Mouse (Mus musculus) Patski (cell line): ENCODE data around the gene Scn1b. TPM values are rescaled to one million over a fixed set of nuclear protein-coding genes. Genes with fewer than 3 reads are reported as not detected.

Experiments used
- ATAC-seq: fragments of 100-300 bp; one replicate; pipeline ENCODE4 v1.8.0; 2021
- CTCF ChIA-PET: fragments of 350-600 bp; sonication (Branson Sonifier 250); formaldehyde crosslinking; loops from one replicate; lab custom pipeline; 2022; ENCODE audit warnings: inconsistent platforms; lab: Charles Lee
- POLR2A ChIA-PET: fragments of 350-600 bp; sonication (Branson Sonifier 250); formaldehyde crosslinking; loops from one replicate; lab custom pipeline; 2022; ENCODE audit warnings: antibody characterized with exemption, inconsistent platforms; lab: Charles Lee
- DNase-seq: peaks from one replicate; pipeline ENCODE4 v3.0.0-alpha.2; 2011; ENCODE audit warnings: low read depth, low spot score
- H3K27me3 ChIP-seq: fragments of 371-371 bp; one replicate; pipeline ENCODE4 v1.5.1; 2021
- CTCF ChIP-seq: fragments of 100-300 bp; IDR thresholded peaks from one replicate; pipeline ENCODE4 v1.5.1; 2021
- in situ Hi-C: fragments of 300-500 bp; cut with MboI; formaldehyde crosslinking; loops from 3 replicates; pipeline ENCODE4 v1.11.1; 2018; ENCODE audit warnings: low pct_unique_long_range_greater_than_20kb, mixed read lengths
- polyA plus RNA-seq: library from polyadenylated mRNA; unstranded; gene quantifications from one replicate; pipeline ENCODE4 v1.2.3, GENCODE M21; 2021

Gene Scn1b
- polyA plus RNA-seq, 1 experiment from 2014 or later, result 8.5 TPM

DNA sequence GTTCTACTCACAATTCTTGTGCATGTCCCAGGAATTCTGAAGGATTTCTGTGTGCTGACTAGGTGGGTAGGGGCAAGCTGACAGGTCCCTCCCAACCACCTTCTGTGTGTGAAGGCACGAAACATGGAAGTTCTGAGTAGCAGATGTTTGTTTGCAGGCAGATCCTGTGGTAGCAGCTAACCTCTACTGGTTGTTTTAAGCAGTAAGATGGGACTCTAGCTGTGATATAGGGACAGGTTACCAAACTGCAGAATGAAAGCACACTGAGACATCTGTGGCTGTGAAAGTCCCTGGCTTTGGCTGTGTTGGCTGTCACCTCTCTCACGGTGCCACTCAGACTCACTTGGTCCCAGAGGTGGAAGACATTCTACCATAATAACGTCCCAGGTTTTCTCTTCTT is 34.4 kb upstream of the Scn1b start:
- TF ChIP-seq CTCF, result no peak
- POLR2A ChIA-PET, result no interaction called here
- CTCF ChIA-PET, result no interaction called here
- in situ Hi-C loops, result no loop called here
- DNase-seq, result no peak
- ATAC-seq, result no peak
- no peaks in the 10 kb centered on the region for H3K27me3 ChIP-seq

DNA sequence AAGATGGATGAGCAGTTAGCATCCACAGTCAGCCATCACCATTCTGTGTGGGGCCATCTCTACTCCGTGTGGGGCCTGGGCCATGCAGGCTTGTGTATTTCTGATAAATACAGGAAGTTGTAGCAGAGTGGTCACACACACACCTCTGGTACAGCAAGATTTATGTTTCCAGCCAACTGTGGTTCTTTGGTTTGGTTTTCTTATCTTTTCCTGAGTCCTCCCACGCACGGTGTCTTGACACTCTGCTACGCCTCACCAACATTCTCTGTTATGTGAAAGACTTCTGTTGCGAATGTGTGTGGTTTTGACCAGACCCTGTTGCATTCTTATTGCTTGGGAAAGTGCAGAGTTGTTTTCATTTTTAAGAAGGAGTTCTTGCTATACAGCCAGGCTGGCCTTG is 34.0 kb upstream of the Scn1b start:
- CTCF ChIA-PET, result no interaction called here
- no peak for TF ChIP-seq CTCF
- DNase-seq (no peak), ATAC-seq (no peak)
- POLR2A ChIA-PET, result no interaction called here
- H3K27me3 ChIP-seq, result no peaks in the 10 kb centered on the region
- in situ Hi-C loops, result no loop called here

DNA sequence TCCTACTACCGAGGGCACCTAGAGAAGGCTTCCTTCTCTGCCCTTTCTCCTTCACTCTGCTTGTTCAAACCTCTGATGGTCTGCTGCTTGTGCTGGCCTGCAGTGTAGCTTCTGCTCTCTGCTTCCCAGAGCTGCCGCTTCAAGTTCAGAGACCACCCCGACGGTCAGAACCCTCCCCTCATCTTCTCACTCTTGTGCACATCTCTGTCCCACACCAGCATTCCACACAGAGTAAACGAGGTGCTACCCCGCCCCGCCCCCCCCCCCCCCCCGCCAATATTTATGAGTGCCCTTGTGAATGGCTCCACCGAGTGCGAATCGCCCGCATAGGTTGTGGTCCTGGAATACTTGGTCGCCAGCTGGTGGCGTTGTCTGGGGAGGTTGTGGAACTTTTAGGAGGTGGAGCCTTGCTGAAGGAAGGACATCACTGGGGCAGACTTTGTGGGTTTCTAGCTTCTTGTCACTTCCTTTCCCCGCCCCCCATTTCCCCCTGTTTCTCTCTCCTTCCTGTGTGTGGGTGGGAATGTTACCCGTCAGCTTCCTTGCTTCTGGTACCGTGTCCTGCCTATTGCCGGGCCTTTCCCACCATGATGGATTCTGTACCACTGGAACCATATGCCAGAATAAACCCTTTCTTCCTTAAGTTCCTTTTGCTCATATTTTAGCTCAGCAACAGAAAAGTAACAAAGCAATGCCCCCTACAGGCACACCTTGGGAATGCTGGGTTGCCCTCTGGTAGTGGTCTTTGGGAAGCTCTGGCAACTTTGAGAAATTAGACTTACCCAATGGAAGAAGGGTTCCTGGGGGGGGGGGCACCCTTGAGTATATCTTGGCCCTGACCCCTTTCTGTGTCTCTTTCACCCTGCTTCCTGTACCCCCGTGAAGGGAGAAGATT is 29.5 kb upstream of the Scn1b start:
- in situ Hi-C loops, result no loop called here
- no peak for DNase-seq
- POLR2A ChIA-PET, result interaction anchor here (0.6 kb wide), 1 partner anchor 344 kb away, joined by 3 read pairs; no protein-coding TSS in a partner anchor
- CTCF ChIA-PET, result interaction anchor here (0.7 to 1.5 kb wide), 2 partner anchors 16 kb away, joined by 3 to 4 read pairs; no protein-coding TSS in a partner anchor
- ATAC-seq, result no peak
- TF ChIP-seq CTCF, result no peak
- no peaks in the 10 kb centered on the region for H3K27me3 ChIP-seq

DNA sequence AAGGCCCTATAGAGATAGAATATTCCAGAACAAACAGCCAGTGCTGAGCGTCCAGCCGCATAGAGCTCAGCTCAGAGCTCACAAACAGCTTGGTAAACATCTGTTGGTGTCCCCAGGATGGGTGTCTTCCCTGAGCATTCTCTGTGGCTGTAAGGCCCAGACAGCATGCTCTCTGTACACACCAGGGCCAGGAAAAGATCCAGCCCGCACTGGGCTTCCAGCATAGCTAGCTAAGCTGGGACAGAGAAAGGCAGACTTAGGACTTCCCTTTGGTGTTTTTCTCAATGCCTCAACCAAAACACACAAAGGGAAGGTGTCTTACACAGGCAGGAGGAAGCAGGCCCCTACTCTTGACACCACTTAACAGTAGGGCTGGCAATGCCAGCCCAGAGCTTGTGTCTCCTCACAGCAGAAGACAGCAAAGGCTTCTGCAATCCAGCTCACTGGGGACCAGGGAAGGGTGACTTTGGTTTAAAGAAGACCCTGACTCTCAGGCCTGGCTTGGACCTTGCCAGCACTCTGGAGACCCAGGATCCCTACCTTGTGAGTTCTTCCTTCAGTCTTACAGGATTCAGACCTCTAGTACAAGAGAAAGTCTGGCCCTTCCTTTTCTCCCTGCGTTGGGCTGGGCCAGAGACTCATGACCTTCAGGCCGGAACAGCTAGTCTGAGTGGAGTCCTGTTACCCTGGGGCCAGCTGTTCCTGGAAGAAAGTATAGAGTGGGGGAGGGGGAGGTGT is 28.7 kb upstream of the Scn1b start, which contains the start of gene Gramd1a:
TSS of gene Gramd1a (minus strand) at position 601 of the 738 bp plus-strand sequence.
- ATAC-seq, result no peak

DNA sequence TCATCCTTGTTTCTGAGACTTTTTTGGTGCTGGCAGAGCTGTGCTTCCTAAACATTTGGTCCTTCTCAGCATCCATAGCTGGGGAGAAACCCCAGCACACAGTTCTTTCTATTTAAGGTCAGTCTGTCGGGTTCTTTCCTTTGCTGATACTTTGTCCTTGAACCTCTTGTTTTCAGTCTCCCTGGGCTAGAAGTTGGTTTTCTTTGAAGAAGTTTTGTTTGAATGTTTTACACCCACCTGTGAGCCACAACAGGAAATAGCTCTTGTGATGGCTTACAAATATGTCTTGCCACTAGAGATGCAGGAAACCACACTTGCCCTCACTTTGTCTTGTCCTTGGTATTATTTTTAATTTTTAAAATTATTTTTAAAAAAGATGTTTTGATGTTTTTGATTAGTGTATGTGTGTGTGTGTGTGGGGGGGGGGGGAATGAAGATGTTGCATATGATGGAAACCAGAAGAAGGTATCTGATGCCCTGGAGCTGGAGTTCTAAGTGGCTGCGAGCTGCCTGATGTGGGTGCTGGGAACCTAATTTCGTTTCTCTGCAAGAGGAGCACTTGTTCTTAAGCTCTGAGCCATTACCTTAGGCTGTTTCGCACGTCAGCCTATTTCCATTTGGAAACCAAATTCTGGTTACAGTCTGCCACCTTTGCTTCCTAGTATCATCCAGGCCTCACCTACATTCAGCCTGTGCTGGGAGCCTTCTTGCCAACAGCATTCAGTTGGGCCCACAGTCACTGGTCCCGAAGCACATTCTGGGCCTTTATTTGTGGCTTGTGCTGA is 26.9 kb upstream of the Scn1b start:
- CTCF ChIA-PET, result interaction anchor here (1.0 to 1.9 kb wide), 4 partner anchors 14 to 48 kb away, joined by 3 to 4 read pairs (median 3); no protein-coding TSS in a partner anchor
- DNase-seq (no peak), ATAC-seq (no peak)
- in situ Hi-C loops, result no loop called here
- POLR2A ChIA-PET, result no interaction called here
- no peaks in the 10 kb centered on the region for H3K27me3 ChIP-seq
- no peak for TF ChIP-seq CTCF

More for the DNA sequence above, 28.7 kb upstream of the Scn1b start, which contains the start of gene Gramd1a:
- POLR2A ChIA-PET, result no interaction called here
- CTCF ChIA-PET, result interaction anchor here (1.0 kb wide), 1 partner anchor 58 kb away, joined by 5 read pairs; no protein-coding TSS in a partner anchor
- no peak for DNase-seq
- TF ChIP-seq CTCF, result no peak
- in situ Hi-C loops, result no loop called here
- no peaks in the 10 kb centered on the region for H3K27me3 ChIP-seq

GRCm38 (mm10) chr7:31151301-31152241 is 24.8 kb upstream of the Scn1b start:
- POLR2A ChIA-PET, result no interaction called here
- TF ChIP-seq CTCF, result no peak
- no peaks in the 10 kb centered on the region for H3K27me3 ChIP-seq
- ATAC-seq (peak; percentile 46), DNase-seq (no peak)
- CTCF ChIA-PET, result interaction anchor here (1.4 kb wide), 1 partner anchor 22 kb away, joined by 5 read pairs; no protein-coding TSS in a partner anchor
- in situ Hi-C loops, result no loop called here

- TF ChIP-seq CTCF, result no peak
- H3K27me3 ChIP-seq, result no peaks in the 10 kb centered on the region
- in situ Hi-C loops, result no loop called here
- DNase-seq, result no peak
- peak; percentile 82 for ATAC-seq
- ChIA-PET POLR2A (no interaction called here), CTCF (interaction anchor here (1.6 kb wide), 1 partner anchor 11 kb away, joined by 8 read pairs; no protein-coding TSS in a partner anchor)
Measured at GRCm38 (mm10) chr7:31150566-31151300, 23.9 kb upstream of the Scn1b start.

DNA sequence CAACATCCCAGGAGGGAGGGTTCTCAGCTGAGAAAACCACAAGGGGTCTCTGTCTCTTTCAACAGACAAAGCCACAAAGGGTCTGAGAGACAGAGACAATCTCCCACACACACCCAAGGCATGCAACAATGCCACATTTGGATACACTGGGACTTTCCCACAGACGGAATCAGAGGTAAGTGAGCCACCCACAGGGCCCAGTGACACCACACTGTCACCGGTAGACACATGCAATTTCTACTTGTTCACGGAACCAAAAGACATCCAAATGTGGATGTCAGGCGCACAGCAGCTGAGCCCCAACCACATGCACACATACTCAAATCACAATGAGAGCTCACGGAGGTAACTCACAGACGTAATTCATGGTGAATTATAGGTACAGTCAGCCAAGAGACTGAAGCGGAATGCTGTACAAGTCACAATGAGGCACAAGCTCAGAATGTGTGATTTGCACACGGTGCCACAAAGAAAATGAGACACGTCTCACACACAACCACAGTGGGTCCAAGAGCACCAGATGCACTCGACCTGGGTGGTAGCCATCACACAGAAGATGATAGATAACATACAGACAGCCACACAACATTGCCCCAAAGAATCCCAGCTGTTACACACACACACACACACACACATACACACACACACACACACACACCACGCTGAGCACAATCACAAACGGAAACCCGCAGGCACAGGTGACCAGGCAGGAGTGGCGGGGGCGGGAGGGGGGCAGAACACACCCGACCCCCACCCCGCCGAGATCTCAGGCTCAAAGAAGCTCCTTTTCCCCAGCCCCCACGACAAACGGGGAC is 23.2 kb upstream of the Scn1b start:
- in situ Hi-C loops, result no loop called here
- TF ChIP-seq CTCF, result no peak
- no peak for DNase-seq
- ATAC-seq, result no peak
- POLR2A ChIA-PET, result no interaction called here
- CTCF ChIA-PET, result interaction anchor here (1.6 kb wide), 1 partner anchor 10 kb away, joined by 8 read pairs; no protein-coding TSS in a partner anchor
- no peaks in the 10 kb centered on the region for H3K27me3 ChIP-seq
